Mouse (Mus musculus) heart, adult 8-10 months (tissue): ENCODE data around the gene Tff3. TPM values are rescaled to one million over a fixed set of nuclear protein-coding genes. Genes with fewer than 3 reads are reported as not detected.

ENCODE experiments used
- total RNA-seq, 4 experiments: library from RNA; stranded (reverse); gene quantifications; 2 replicates each; pipeline ENCODE4 v1.2.4; 2022

Gene Tff3
- total RNA-seq, 4 experiments from 2014 or later, result not detected

Other genes starting within 250 kb of the Tff3 start
- gene Glp1r, start 227.8 kb downstream of the Tff3 start, total RNA-seq, result under 1 TPM; 0.13 to 0.28 (median 0.17) TPM
- not detected for gene Umodl1, start 175.0 kb downstream of the Tff3 start, total RNA-seq
- 1 to 10 TPM; 3.7 to 6.9 (median 6.5) TPM for gene Abcg1, start 72.0 kb downstream of the Tff3 start, total RNA-seq
- gene Tff2, start 14.6 kb upstream of the Tff3 start, total RNA-seq, result not detected
- gene Tff1, start 35.6 kb upstream of the Tff3 start, total RNA-seq, result not detected
- not detected for gene Tmprss3, start 69.3 kb upstream of the Tff3 start, total RNA-seq
- gene Ubash3a, start 78.2 kb upstream of the Tff3 start, total RNA-seq, result under 1 TPM in 2 of 4 experiments, not detected in 2; 0.11 to 0.19 TPM
- 1 to 10 TPM in 2 of 4 experiments, under 1 TPM in 2; 0.59 to 1.3 (median 0.91) TPM for gene Rsph1, start 147.7 kb upstream of the Tff3 start, total RNA-seq
- gene Slc37a1, start 157.1 kb upstream of the Tff3 start, total RNA-seq, result 10 to 100 TPM in 2 of 4 experiments, 1 to 10 TPM in 2; 7.9 to 11.9 (median 10.0) TPM